Mouse (Mus musculus): ENCODE results near the gene Tstd2. TPM values are rescaled to one million over a fixed set of nuclear protein-coding genes. Genes with fewer than 3 reads are reported as not detected.

Gene Tstd2
- polyA plus RNA-seq, 1 experiment, result 0.46 TPM

DNA sequence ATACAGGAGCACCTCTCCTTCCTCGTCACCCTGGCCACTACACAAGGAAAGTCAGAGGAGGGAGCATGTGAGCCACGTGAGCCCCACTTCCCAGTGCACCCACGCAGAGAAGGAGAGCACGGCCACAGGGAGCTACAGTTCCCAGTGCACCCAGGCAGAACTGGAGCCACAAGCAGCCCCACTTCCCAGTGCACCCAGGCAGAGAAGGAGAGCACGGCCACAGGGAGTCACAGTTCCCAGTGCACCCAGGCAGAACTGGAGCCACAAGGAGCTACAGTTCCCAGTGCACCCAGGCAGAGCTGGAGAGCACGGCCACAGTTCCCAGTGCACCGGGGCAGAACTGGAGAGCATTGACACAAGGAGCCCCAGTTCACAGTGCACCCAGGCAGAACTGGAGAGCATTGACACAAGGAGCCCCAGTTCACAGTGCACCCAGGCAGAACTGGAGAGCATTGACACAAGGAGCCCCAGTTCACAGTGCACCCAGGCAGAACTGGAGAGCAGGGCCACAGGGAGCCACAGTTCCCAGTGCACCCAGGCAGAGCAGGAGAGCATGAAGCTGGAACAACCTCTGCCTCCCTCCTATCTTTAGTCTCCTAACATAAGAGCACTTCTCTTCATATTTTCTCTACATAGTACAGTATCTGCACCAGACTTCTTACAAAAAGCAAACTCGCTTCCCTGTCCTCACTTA is 9.0 kb downstream of the Tstd2 start:
- TF ChIP-seq GATA1 (IDR thresholded peaks at IDR 0.05; ENCODE audit: low read length) (no peak), TAL1 (IDR thresholded peaks at IDR 0.05; ENCODE audit: low read length) (no peak)
- H3K4me3 ChIP-seq (replicated peaks), result no peak overlapping the region
- H3K9me3 ChIP-seq (ENCODE audit: control insufficient read depth, low read length), result no peaks in the 10 kb centered on the region
- peaks cover 82% of the 10 kb centered on the region for H3K36me3 ChIP-seq (ENCODE audit: control insufficient read depth)
- no peaks in the 10 kb centered on the region for H3K4me1 ChIP-seq (ENCODE audit: control insufficient read depth)
- H3K27me3 ChIP-seq (ENCODE audit: control insufficient read depth), result no peaks in the 10 kb centered on the region

DNA sequence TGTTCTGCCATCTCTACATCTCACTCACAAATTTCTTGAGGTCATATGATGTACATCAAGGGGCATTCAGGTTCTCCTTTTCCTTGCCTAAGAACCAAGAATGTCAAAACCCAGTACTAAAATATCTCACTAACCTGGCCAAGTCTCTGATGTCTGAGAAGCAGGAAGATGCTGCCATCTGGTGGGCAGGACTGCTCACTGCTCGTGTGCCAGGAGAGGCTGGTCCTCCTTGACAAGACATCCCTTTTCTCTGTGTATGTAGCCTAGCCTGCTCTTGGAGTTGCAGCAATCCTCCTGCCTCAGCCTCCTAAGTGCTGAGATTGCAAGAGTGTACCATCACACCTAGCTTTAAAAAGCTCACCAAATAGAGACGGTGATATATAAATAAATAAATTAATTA is 12.0 kb downstream of the Tstd2 start:
- Histone ChIP-seq H3K4me1 (ENCODE audit: control insufficient read depth) (no peaks in the 10 kb centered on the region), H3K36me3 (ENCODE audit: control insufficient read depth) (peaks cover 84% of the 10 kb centered on the region), H3K9me3 (ENCODE audit: control insufficient read depth, low read length) (no peaks in the 10 kb centered on the region), H3K4me3 (replicated peaks) (no peak overlapping the region), H3K27me3 (ENCODE audit: control insufficient read depth) (no peaks in the 10 kb centered on the region)
- no peak for TF ChIP-seq GATA1 (IDR thresholded peaks at IDR 0.05; ENCODE audit: low read length)
- no peak for TF ChIP-seq TAL1 (IDR thresholded peaks at IDR 0.05; ENCODE audit: low read length)

DNA sequence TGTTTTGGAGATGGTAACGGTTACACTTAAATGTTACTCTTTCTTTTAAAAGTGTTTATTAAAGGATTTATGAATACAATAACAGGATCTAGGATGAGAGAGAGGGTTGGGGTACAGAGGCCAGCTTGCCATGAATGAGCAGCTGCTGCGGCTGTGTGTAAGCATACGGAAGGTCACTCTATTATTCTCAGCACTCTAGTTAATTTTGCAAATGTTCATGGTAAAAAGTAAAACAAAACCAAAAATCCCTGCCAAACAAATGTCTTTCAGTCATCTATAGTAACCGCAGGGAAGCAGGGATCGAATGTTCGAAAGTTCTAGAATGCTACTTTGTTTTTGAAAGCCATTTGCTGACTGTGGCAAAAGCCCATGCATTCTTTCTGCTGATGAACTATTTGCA is 15.1 kb downstream of the Tstd2 start:
- no peaks in the 10 kb centered on the region for H3K9me3 ChIP-seq (ENCODE audit: control insufficient read depth, low read length)
- H3K27me3 ChIP-seq (ENCODE audit: control insufficient read depth), result no peaks in the 10 kb centered on the region
- H3K36me3 ChIP-seq (ENCODE audit: control insufficient read depth), result peaks cover 86% of the 10 kb centered on the region
- no peaks in the 10 kb centered on the region for H3K4me1 ChIP-seq (ENCODE audit: control insufficient read depth)
- no peak for TF ChIP-seq TAL1 (IDR thresholded peaks at IDR 0.05; ENCODE audit: low read length)
- TF ChIP-seq GATA1 (IDR thresholded peaks at IDR 0.05; ENCODE audit: low read length), result no peak
- no peak overlapping the region for H3K4me3 ChIP-seq (replicated peaks)

DNA sequence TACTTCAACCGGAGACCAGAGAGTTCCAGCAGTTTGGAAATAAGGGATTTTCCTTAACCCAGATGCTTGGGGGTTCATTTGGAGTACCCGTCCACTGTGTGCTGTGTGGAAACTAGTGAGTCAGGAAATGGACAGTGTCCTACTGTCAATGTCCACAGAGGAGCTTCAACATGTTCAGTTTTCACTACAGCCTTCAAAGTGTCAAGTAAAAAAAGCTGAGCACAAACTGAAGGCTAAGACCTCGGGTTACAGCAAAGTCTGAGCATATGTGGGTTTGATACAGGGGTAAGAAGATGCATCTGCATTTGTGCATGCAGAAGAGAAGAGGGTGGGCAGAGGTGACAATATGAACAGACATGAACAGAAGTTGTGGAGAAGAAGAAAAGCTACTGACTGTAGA is 17.7 kb downstream of the Tstd2 start:
- no peak for TF ChIP-seq GATA1 (IDR thresholded peaks at IDR 0.05; ENCODE audit: low read length)
- TF ChIP-seq TAL1 (IDR thresholded peaks at IDR 0.05; ENCODE audit: low read length), result no peak

GRCm38 (mm10) chr4:46119514-46120094 is 18.9 kb downstream of the Tstd2 start:
- TF ChIP-seq GATA1 (IDR thresholded peaks at IDR 0.05; ENCODE audit: low read length) (no peak), TAL1 (IDR thresholded peaks at IDR 0.05; ENCODE audit: low read length) (no peak)
- no peaks in the 10 kb centered on the region for H3K27me3 ChIP-seq (ENCODE audit: control insufficient read depth)
- H3K4me1 ChIP-seq (ENCODE audit: control insufficient read depth), result no peaks in the 10 kb centered on the region
- peaks cover 94% of the 10 kb centered on the region for H3K36me3 ChIP-seq (ENCODE audit: control insufficient read depth)
- no peaks in the 10 kb centered on the region for H3K9me3 ChIP-seq (ENCODE audit: control insufficient read depth, low read length)
- no peak overlapping the region for H3K4me3 ChIP-seq (replicated peaks)

More for the DNA sequence above, 17.7 kb downstream of the Tstd2 start:
- H3K36me3 ChIP-seq (ENCODE audit: control insufficient read depth), result peaks cover 94% of the 10 kb centered on the region
- H3K4me1 ChIP-seq (ENCODE audit: control insufficient read depth), result no peaks in the 10 kb centered on the region
- H3K9me3 ChIP-seq (ENCODE audit: control insufficient read depth, low read length), result no peaks in the 10 kb centered on the region
- no peaks in the 10 kb centered on the region for H3K27me3 ChIP-seq (ENCODE audit: control insufficient read depth)
- no peak overlapping the region for H3K4me3 ChIP-seq (replicated peaks)

DNA sequence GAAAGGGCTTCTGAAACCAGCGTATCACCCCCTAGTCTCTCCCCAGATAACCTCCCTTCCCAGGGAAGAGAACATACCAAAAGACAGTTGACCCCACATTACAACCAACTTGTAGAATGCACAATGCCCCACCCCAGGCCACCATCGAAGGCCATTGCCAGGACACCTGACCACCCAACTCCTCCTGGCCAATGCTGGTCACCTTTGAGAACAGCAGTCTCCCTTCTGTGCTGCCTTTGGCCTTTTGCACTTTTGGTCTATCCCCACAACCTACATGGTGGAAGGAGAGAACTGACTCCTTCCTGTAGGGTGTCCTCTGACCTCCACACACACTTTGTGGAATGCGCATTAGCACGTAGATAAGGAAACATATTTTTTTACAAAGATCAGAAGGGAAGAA is 21.0 kb downstream of the Tstd2 start:
- TF ChIP-seq GATA1 (IDR thresholded peaks at IDR 0.05; ENCODE audit: low read length) (no peak), TAL1 (IDR thresholded peaks at IDR 0.05; ENCODE audit: low read length) (no peak)
- H3K36me3 ChIP-seq (ENCODE audit: control insufficient read depth), result peaks cover 98% of the 10 kb centered on the region
- no peaks in the 10 kb centered on the region for H3K27me3 ChIP-seq (ENCODE audit: control insufficient read depth)
- no peaks in the 10 kb centered on the region for H3K4me1 ChIP-seq (ENCODE audit: control insufficient read depth)
- H3K9me3 ChIP-seq (ENCODE audit: control insufficient read depth, low read length), result no peaks in the 10 kb centered on the region
- no peak overlapping the region for H3K4me3 ChIP-seq (replicated peaks)

DNA sequence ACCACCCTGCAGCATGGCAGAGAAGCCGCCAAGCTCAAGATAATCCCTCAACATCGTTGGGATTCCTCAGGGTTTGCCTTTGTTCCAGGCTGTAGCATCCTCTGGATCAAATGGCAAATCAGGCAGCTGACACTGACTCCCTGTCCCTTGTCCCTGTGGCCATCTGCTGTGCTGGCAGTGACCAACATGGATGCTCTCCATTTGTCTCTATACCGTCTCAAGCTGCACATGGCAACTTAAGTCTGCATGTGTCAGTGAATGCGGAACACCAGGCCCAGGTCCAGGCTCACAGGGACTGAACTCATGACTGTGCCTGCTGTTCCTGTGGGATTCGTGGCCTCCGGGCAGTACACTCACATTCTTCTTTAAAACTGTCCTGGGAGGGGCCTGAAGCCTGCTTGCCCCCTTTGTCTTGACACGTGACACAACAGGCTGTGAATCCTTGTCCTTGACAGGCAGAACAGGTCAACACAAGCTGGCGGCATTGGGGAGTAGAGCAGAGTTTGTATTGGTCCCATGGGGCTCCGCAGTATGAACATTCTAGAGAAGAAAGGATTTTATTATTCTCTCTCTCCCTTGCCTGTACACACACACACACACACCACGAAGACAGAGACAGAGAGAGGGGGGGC is 21.8 kb downstream of the Tstd2 start:
- H3K4me3 ChIP-seq (replicated peaks), result no peak overlapping the region
- TF ChIP-seq GATA1 (IDR thresholded peaks at IDR 0.05; ENCODE audit: low read length), result no peak
- H3K27me3 ChIP-seq (ENCODE audit: control insufficient read depth), result no peaks in the 10 kb centered on the region
- H3K9me3 ChIP-seq (ENCODE audit: control insufficient read depth, low read length), result no peaks in the 10 kb centered on the region
- no peaks in the 10 kb centered on the region for H3K4me1 ChIP-seq (ENCODE audit: control insufficient read depth)
- peaks cover 98% of the 10 kb centered on the region for H3K36me3 ChIP-seq (ENCODE audit: control insufficient read depth)

DNA sequence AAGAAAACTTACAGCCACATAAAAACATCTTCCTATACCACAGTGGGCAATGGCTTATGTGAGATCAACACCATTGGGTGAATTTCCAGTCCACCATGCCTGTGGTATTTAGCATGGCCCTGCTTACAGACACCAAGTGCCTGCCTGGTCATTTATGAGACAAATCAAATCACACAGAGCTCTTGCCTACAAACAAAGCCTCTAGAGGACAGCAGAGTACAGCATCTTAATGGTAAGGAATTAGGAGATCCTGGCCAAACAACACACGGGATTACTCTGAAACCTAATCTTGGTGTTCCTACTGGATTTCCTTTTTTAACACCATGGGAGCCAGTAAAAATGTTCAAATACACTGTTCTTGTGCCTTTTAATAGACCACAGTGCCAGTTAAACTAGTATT is 23.2 kb downstream of the Tstd2 start:
- Histone ChIP-seq H3K27me3 (ENCODE audit: control insufficient read depth) (no peaks in the 10 kb centered on the region), H3K4me3 (replicated peaks) (no peak overlapping the region), H3K4me1 (ENCODE audit: control insufficient read depth) (no peaks in the 10 kb centered on the region), H3K9me3 (ENCODE audit: control insufficient read depth, low read length) (no peaks in the 10 kb centered on the region), H3K36me3 (ENCODE audit: control insufficient read depth) (peaks cover 100% of the 10 kb centered on the region)
- TF ChIP-seq GATA1 (IDR thresholded peaks at IDR 0.05; ENCODE audit: low read length), result no peak
- no peak for TF ChIP-seq TAL1 (IDR thresholded peaks at IDR 0.05; ENCODE audit: low read length)

- no peaks in the 10 kb centered on the region for H3K9me3 ChIP-seq (ENCODE audit: control insufficient read depth, low read length)
- peaks cover 100% of the 10 kb centered on the region for H3K36me3 ChIP-seq (ENCODE audit: control insufficient read depth)
- H3K4me1 ChIP-seq (ENCODE audit: control insufficient read depth), result no peaks in the 10 kb centered on the region
- no peak overlapping the region for H3K4me3 ChIP-seq (replicated peaks)
- TF ChIP-seq TAL1 (IDR thresholded peaks at IDR 0.05; ENCODE audit: low read length), result no peak
- TF ChIP-seq GATA1 (IDR thresholded peaks at IDR 0.05; ENCODE audit: low read length), result no peak
- no peaks in the 10 kb centered on the region for H3K27me3 ChIP-seq (ENCODE audit: control insufficient read depth)
These were observed 27.1 kb downstream of the Tstd2 start for GRCm38 (mm10) chr4:46111361-46111760.
